Mouse (Mus musculus): ENCODE results near the gene Pgbd5.

DNA sequence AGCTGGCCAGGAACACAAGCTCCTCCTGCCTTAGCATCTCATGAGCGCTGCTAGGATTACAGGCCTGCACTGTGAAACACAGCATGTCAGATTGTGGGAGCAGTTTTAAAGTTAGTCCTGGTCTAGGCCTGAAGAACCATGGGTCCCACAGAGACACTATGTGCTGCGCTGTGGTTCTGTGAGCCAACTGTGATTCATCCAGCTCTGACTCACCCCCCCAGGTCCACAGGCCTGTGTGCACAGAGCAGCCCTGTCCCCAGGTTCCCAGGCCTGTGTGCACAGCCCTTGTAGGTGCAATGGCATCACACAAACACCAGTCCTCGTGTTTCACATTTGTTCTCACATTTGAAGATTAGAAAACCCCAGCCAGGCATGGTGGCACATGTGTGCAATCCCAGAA is 108.4 kb downstream of the Pgbd5 start:
- TF ChIP-seq CTCF (IDR thresholded peaks at IDR 0.05; ENCODE audit: control insufficient read depth, insufficient read depth, insufficient replicate concordance, low read depth, low read length) = no peak
- no peak for TF ChIP-seq POLR2A (IDR thresholded peaks at IDR 0.05; ENCODE audit: control insufficient read depth, low read depth, low read length)
